Mouse (Mus musculus) thymus, adult 18-20 months (tissue): ENCODE measurements around the gene Celf2.

Source experiments
- DNase-seq, 2 experiments: peaks; one replicate each; pipeline ENCODE4 v3.0.0; 2022; ENCODE audit warnings: mixed read lengths in 2 of 2

Gene Celf2

DNA sequence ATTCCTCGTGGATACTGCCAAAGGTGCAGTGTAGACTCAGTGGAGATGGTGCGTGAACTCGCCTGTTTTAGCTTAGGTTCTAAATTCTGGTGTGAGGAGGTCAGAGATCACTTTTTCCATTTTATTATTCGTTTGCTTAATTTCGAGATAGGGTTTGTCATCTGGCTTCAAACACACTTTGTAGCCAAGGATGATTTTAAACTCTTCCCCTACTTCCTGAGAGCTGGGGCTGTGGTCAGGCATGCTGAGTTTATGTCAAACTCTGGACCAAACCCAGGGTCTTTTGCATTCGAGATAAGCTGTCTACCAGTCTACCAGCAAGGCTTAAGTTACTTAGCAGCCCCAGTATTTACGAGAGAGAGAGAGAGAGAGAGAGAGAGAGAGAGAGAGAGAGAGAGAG lies 429.3 kb downstream of the Celf2 start:
- no peak for DNase-seq

DNA sequence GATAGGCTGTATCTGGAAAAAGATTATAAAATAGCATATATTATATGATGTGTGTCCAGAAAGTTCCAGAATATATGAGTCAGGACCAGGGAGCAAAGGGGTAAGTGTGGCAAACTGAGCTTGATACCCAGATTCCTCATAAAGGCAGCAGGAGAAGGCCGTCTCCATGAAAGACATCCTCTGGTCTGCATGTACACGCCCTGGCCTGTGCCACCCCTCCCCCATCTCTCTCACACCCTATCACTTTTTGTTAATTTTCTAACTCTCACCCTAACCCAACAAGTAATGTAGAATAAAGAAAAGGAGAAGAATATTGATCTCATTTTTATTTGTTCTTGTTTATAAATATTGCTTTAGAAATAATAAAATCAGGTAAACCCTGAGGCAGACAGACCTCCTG lies 430.0 kb downstream of the Celf2 start:
- no peak for DNase-seq

DNA sequence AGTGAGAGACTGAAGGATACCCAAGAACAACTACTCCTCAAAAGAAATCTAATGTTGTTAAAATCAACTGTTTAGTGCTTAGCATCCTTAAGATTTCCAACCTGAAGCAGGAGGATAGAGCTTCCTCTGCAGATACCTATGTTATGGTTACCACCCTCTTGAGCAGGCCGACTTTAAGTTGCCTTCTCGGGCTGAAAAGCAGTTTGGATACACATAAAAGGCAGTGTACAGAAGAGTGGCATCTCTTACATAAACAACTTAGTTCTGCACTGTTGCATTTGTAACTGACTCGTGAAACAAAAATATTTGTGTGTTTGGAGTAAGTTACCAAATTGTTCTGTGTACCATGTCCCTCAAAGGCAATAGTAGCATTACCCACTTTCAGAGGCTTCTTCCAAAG lies 435.6 kb downstream of the Celf2 start:
- no peak for DNase-seq

DNA sequence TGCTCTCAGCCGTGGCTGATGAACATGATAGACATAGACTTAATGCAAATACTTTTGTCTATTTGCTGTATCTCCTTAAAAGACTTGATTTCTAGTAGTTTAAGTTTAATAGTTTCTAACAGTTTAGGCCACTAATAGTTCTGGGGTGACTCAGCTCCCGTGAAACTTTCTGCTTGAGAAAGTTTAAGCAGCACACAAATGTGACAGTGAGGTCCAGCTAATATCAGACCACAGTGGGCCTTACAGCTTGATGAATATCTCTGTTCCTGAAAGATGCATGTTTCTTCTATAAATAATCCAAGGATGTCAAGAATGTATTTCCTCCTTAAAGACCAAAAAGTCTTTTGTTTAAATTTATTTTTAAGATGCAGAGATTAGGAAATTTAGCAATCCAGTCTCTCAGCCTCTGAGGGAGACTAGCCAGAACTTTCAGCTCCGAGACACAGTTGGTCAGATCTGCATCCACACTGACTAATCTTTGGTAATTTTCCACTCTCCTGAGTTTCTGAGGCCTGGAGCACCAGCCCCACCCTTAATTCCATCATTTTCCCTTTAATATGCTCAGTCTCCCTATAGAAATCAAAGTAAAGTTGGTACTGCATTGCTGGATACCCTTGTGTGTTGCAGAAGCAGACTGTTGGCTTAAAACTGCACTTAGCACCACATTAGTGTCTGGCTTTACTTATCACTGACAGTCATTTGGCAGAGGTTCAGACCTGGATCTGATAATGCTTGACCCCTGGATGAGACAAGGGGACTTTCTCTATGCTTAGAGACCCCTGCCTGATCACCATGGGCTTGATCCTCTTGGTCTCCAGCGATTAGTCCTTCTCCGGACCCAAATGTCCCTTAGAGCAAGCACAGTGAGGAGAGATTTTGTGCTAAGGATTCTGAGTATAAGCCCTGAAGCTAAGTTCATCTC lies 436.8 kb downstream of the Celf2 start:
- no peak for DNase-seq

DNA sequence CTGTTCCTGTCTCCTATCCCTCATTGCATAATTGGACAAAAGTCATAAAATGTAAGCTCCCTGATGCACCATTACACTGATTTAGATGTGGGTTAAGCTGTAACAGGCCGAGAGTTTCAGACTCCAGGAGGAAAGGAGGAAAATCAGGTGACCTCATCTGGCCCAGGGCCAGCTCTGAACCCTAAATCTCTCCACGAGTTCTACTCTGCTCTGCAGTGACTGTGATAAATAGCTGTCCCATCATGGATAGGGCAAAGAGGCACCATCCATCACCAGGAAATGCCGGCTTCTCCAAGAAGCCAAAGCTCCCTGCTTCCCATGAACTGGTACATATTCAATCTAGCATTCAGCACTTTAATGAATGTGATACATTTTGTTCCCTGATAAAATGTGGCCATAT lies 439.9 kb downstream of the Celf2 start:
- no peak for DNase-seq

DNA sequence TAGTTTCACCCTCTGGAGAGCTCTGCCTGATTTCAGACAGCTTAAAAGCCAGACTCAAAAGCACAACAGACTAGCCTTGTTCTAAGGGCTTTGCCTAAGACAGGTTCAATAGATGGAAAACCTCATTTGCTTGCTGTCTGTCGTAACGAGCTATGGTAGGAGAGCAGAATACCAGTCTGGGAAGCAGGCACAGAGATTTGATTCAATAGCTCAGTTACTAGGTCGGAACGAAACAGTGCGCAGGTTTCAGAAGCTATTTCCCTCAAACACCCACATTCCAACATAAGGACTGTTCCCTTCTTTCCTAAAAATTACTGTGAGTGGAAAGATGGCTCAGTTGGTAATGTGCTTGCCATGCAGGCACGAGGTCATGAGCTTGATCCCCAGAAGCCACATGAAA lies 441.1 kb downstream of the Celf2 start:
- no peak for DNase-seq

DNA sequence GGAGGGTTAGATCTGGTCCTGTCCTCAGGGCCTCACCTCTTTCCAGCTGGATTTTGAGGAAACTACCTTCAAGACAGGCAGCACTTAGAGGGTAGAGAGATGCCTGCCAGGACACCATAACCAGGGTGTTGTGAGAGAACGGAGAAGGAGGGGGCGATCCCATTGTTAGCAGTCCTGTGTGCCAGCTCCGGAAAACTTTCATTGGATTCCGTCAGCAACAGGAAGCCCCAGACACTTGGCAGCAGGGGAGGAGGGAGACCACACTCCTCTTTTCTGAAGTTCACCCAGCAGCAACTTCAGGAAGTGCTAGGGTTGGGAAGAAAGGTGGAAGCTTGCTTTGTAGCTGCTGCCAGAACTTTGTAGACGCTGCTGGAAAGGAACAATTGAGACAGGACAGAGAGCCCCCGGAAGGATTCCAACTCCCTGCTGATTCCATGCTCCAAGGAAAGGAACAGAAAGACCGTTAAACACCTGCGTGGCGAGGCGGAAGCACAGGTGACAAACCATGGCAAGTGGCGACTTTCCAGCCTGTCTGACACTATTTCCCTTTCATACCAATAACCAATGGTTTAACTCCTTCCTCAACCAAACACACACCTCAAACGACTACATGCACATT lies 445.7 kb downstream of the Celf2 start:
- DNase-seq: no peak

DNA sequence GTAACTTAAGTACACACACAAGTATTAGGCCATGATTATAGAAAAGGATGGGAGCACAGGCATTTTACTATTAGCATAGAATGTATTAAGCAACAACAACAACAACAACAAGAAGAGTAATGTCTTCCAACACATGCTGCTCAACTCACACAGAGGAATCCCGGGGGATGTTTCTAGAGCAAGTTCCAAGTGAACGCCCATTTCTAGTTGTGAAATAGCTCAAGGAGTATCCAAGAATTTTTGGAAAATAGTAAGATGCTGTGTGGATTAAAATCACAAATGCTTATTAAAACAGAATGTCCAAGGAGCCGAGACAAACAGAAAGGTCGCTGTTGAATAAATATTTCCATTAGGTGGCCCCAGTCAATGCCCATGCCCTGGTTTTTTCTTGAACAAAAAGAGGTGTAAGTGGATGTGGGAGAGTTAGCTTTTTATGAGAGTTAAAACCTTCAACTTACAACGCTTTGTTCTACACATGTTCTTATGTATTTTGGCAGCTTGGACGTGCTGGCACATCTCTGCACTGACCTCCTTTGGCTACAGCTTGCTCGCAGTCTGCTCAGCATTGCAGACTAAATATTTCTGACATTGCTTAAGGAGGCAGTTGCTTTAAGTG lies 448.8 kb downstream of the Celf2 start:
- no peak for DNase-seq

DNA sequence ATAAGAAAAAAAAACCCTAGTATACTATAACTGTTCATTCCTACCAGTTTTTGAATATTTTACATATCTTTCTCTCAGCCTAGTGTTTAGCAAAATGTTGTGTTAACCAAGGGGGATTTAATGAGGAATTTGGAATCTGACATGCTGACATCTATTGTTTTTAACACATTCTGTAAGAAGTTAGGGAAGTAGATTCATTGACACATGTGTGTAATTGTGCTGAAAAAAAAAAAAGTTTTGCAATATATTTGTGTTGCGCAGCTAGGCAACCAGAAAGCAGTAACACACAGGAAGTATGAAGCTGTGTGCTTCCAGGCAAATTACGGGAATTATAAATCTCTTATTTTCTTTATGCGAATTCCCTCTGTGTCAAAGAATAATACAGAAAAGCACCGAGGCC lies 453.0 kb downstream of the Celf2 start:
- DNase-seq: no peak

DNA sequence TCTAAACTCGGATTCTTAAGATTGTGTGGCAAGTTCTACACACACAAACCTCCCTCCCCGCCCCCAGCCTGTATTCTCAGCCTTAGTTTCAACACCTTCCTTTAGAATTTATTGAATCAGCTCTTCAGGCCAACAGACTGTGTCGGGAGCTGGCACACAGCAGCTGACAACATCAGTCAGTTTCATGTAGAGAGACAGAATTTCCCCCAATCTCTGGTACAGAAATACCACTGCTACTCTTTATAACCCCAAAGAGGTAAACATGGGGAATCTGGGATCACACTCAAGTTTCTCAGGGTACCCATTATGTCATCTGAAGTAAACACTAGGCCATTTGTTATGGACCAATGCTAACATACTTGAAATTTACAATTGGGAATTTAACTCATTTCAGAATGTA lies 453.4 kb downstream of the Celf2 start:
- no peak for DNase-seq

DNA sequence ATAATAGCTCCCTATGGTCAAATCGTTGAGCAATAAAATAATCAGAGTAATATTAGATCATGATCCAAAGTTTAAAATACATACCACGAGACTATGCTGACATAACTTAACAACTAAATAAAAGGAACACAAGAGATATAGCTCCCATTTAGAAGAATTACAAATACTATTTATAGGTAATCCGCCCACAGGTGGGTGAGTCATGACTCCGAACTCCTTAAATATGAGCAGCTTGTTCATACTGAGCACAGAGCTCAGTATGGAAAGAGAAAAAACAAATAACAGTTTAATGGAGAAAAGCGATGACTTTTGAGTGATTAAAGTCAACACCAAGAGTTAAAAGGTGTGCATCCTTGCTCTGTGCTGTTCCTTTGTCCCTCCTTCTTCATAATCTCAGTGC lies 458.3 kb downstream of the Celf2 start:
- no peak for DNase-seq

DNA sequence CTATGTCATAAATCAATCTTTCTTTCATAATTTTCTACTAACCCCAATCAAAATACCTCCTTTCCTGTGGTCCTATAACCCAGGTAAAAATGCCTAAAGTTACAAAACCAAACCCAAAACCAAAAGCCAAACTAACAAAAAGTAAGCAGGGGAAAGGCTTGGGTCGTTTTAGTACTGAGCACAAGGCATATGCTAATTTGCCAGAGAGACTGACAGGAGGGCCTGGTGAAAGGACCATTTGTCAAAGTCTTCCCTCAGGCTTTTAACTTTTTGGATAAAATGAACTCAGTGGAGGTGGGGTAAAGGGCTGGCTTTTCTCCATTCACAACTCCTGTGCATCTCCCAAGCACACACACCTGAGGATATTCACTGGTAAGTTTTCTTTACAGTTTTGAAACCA lies 463.2 kb downstream of the Celf2 start:
- no peak for DNase-seq

DNA sequence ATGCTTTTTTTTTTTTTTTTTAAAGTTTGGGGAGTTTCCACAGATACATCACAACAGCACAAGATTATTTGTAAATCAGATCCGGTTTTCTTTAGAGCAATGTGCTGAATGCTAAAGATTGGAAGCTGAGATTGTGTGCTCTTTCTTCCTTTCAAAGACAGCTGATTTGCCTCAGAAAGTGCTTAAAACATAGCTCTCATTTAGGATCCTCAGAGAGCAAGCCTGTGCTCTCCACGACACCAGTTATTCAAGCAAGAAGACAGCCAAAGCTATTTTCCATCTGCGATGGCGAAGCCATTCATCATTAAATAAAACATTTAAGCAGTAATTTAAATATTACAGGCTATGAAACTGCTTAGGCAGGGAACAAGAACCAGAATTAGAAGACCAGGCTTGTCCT lies 463.8 kb downstream of the Celf2 start:
- no peak for DNase-seq

DNA sequence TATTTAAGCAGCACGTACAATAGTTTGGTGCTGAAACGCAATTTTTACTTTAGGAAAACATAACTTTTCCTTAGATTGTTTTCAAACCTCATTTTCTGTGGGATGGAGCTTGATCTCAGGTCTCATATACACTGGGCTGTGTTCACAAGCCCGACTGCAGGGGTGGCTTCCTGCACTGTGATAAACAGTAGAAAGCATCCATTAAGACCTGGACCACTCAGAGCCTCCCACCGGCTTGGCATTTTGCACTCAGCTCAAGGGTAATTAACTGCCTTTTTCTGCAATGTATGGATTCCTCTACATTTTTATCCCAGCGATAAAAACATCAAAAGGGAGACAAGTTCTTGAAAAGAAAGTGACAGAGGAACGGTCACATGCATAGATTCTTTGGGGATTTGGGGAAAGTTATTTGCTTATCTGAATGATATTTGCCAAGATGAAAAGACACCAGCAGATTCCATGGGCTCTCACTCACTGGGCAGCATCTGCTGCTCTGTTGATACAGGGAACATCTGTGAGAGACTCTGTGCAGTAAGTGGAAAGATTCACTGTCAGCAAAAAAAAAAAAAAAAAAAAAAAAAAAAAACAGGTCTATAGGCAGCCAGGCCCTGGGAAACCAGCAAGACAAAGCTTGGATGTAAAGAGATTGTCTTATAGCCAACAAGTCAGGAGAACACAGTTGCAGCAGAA lies 465.4 kb downstream of the Celf2 start:
- DNase-seq: no peak

DNA sequence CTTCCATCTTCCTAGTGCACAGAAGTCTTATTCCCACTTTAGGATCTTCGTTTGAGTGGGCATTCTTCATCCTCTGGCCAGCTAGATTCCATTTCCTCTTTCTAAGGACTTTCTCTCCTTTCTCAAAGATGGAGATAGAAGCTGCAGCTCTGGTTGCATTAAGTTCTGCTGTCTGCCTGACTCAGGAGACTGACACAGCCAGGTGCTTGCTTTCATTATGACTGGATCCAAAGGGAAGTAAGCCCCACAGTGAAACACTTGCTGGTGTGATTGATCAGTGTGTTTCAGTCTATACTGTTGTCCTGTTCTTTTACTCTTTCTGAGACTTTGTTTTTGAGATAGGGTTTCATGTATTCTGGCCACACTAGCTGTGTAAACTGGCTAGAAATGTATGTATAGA lies 468.4 kb downstream of the Celf2 start:
- DNase-seq: no peak

DNA sequence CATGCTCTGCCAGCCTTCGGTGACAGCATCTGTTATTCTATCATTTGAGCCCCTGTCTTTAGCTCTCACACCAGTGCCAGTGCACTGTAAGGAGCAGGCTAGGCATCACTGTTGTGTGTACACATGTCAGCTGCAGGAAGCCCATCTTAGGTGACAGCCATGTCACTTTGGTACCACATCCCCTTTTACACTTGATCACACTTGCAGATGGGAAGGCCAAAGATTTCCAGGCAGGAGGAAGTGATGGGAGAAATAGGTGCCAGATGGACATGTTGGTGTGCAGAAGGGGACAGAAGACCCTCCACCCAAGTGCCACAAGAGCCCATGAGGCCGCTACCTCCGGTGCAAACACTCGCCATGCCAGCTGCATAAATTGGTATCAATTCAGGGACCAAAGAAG lies 470.4 kb downstream of the Celf2 start:
- DNase-seq: no peak

DNA sequence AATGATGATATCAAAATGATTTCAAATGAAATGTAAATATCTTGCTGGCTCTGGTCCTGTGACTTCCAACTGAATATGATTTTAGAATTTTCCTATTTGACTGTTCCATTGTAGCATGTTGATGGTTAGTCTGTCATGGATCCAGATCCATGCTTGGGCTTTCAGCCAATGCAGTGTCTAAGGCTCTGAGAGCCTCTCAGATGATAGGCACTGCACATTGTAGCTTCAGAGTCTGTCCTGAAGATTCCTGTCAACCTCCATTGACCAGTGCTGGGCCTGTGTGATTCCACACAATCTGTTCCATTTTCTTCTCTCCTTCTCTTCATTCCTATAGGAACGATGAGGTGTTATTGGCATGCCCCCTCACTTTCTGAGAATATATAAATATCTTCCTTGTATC lies 478.0 kb downstream of the Celf2 start:
- no peak for DNase-seq

DNA sequence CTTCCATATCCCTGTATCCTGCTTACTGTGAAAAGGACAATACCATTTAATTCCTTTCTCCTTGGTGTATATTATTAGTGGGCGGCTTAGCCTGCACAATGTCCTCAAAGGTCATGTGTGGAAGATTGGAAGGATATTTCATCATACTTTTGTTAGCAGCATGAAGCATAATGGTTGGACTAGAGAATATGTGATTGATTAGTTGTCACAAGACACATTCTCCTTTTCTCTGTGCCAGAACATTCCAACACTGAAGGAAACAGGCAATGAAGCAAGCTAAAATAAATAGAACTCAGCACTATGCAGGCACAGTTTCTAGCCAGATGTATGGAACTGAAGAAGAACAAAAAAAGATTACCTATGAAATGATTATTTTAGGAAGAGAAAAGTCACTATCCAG lies 482.6 kb downstream of the Celf2 start:
- no peak for DNase-seq

DNA sequence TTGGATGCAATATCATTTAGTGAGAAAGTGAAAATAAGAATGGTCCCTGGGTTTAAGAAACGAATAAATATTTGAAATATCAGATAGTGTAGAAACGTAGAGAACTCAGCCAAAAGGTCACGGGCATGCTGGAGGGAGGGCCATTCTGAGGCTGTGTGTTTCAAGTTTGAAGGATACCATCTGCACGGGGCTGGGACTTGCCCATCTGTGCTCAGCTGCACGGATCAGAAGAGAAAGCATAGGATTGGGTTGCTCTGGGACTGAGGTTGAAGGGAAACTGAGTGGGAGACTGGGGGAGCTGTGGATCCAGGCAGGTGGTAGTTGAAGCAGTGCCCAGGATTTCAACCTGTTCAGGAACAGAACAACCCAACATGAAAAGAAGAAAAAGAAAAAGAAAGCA lies 483.8 kb downstream of the Celf2 start:
- DNase-seq: no peak

DNA sequence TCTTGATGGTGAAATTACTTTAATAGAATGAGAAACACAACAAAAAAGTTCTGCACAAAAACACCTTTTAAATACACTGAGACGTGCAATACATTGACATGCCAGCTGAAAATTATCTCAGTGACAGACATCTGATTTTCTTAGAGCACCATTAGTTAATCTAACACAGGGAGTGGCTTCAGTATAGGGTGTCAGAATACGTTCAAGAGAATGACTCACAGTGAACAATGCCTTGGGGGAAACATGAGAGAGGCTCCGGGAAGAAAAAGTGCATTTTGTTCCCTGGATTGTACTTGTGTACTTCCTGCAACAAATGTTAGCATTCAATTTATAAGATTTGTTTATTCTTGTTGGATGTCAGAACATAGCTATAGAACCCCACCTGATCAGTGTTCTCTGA lies 487.2 kb downstream of the Celf2 start:
- DNase-seq: no peak

DNA sequence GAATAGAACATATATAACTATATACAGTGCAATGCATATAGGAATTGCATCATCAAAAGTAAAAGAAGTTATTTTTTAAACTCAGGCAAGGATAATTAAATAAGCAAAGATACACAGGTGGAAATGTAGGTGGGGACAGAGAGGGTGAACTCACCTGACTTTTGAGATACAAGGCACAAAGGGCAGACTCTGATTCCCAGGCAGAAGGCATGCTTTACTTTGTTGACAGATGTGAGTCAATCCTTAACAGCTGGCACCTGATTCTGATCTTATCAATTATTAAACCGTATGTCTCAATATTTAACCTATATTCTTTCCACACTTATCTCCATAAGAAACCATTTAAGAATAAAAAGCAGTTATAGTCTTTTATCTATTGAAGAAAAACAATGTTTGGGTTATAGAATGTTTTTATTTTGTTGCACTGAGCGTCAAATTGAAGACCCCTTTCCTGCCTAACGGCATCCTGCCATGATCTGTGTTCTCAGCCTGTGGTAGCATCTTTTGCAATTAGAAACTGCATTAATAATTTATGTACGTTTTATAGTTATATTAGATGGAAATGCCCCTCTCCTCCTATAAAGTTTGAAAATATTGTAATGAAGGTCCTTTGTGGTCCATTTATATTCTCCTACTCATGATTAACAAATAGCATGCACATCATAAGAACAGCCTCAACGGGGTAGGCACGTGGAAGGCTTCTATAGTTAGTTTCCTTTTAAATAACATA lies 491.8 kb downstream of the Celf2 start:
- no peak for DNase-seq

DNA sequence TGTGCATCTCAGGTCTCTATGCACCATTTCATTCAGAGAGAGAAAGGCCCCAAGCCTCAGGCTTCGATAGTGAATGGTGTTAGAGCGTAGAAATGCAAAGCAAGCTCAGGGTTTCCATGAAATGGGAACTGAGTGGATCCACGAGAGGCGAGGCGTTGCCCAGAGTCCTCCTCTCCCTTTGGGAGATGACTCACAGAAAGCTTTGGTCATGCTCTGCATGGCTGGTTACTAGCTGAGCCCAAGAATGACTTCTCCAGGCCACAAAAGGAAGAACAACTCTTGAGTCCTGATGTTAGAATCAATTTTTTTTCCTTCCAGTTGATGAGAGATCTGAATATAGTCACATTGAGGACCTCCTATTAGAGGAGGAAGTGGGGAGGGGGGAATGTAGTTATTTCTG lies 496.2 kb downstream of the Celf2 start:
- DNase-seq: no peak

DNA sequence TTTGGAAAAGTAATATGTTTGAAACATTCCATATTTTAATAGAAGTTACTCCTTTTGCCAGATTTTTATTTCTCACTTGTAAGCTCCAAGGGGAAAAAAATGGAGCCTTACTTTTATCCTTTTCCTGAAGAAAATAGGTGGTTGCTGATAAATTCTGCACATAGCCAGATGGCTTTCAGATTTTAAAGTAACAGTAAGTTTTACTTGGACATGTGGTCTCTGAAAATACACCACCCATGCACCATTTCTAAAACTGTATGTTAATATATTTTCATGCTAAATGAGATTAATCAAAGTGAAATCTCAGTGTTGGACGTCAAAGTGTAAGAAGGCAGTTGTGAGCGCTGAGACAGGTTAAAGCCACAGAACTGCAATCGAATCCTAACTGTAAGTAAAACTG lies 502.5 kb downstream of the Celf2 start:
- DNase-seq: no peak
